Mouse (Mus musculus): Measurements from ENCODE around the gene Alx3.

GRCm38 (mm10) chr3:107576807-107577206 lies 18.0 kb upstream of the Alx3 start:
- TF ChIP-seq CTCF (IDR thresholded peaks at IDR 0.05; ENCODE audit: extremely low read depth, insufficient read depth, low read length) (no peak), POLR2A (IDR thresholded peaks at IDR 0.05; ENCODE audit: extremely low read depth, insufficient read depth, low read length) (no peak)
